Mouse (Mus musculus): ENCODE data around the gene Arfip1. TPM values are rescaled to one million over a fixed set of nuclear protein-coding genes. Genes with fewer than 3 reads are reported as not detected.
A peak's percentile ranks its signal among the peaks of the same experiment; 100 is the strongest.
"Not testable (repeated sequence)": the region's sequence is repeated elsewhere in the genome, so short reads cannot be mapped to it uniquely, and the experiment has no call there.

The Arfip1 gene
- total RNA-seq, 2 experiments from 2014 or later, result 9.8 to 11.6 TPM

DNA sequence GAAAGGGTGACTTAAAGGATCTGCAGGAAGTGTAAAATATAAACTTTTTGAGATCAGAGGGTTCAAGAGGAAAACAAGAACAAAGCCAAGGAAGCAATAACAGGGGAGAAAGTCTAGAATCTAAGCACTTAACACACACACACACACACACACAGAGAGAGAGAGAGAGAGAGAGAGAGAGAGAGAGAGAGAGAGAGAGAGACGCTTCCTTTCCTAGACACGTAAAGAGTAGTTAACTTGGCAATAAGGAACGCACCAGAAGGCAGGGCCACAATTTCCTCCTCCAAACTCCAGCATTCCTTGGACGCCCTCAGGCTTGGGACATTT is 766 bp downstream of the Arfip1 start:
- no peak for DNase-seq (ENCODE audit: low spot score)

DNA sequence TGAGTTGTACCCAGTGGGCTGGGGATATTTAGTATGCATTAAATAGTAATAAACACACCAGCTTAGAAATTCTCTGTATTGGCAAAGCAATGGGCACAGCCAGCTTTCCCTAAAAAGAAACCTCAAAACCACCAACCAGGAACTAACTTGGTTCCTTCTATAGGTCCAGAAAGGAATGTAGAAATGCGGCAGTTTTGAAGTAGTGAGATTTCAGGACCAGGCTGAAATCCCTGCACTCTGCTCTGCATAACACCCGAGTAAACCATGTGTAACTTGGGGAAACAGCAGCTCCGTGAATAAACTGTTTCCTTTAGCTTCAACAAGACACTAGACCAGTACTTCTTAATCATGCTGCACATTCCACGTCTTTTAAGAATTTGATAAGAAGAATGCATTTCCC is 1.7 kb downstream of the Arfip1 start:
- no peak for DNase-seq (ENCODE audit: low spot score)

DNA sequence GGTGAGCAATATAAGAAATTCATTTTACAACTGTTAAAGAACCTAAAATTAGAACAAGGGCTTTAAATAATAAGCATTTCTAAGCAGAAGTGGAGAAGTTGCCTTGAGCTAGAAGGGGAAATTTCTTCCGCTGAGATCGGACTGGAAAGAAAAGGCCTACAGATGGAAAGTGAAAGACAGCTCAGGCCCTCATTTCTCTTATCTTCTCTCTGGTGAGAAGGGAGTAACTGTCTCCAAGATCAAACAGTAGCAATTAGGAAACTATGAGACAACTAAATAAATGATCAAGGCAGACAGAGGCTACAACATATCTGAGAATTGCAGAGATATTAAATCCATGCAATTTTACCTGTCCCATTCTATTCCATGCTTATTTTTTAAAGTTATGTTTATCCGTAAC is 11.9 kb downstream of the Arfip1 start:
- DNase-seq (ENCODE audit: low spot score), result no peak

DNA sequence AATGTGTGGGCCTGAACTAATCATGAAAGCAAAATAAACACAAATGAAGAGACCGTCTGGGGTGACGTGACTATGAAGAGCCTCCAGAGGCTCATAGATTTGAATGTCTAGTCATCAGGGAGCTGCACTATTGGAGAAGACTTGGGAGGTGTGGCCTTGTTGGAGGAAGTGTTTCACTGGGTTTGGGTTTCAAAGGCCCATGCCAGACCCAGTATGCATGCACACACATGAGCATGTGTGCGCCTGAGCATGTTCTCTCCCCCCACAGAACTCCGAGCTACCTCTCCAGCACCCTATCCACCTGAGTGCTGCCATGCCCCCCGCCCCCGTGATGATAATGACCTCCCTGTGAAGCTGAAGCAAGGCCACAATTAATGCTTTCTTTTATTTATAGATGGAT is 12.8 kb downstream of the Arfip1 start:
- DNase-seq (ENCODE audit: low spot score), result no peak

GRCm38 (mm10) chr3:84568540-84568939 is 13.9 kb downstream of the Arfip1 start:
- DNase-seq (ENCODE audit: low spot score), result no peak

DNA sequence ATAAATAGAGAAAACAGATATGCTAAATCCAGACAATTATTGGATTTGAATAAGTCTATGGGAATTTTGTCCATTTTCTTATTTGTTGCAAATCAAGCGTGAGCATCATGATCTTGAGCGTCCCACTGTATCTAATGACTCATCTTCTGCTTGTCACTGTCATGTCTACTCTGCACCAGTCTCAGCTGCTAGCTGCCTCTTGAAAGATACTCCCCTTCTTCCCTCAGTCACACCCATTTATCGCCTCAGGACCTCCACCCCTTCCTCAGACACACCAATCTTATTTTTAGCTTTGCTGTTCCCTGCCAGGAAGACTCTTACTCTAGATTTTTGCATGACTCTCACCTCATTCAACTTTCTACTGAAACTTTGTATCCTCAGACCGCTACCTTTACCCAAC is 19.0 kb downstream of the Arfip1 start:
- no peak for DNase-seq (ENCODE audit: low spot score)

DNA sequence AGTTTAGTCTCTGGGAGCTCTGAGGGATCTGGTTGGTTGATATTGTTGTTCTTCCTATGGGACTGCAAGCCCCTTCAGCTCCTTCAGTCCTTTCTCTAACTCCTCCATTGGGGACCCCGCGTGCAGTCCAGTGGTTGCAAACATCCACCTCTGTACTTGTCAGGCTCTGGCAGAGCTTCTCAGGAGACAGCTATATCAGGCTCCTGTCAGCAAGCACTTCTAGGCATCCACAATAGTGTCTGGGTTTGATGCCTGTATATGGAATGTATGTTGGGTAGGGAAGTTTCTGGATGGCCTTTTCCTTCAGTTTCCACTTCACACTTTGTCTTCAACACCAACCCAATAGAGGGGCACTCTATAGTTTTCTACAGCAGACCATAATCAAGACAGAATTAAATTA is 19.5 kb downstream of the Arfip1 start:
- DNase-seq (ENCODE audit: low spot score), result not testable (repeated sequence)

DNA sequence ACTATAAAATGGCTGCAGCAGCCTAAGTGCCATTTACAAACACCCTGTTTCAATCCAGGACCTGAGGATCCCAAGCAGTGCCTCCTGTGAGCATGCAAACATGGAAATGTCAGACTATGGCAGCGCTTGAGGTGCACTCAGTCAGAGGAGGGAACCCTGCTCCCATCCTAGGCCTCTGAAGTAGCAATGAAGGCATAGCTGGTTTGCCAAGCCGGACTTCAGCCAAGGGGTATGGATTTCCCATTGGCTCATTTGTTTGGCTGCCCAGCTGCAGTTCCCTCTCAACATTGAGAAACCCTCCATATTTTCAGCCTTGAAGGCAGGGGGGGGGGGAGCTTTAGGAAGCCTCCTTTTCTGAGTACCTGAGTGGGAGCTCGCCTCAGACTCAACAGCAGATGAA is 24.1 kb downstream of the Arfip1 start:
- DNase-seq (ENCODE audit: low spot score), result peak; percentile 48

DNA sequence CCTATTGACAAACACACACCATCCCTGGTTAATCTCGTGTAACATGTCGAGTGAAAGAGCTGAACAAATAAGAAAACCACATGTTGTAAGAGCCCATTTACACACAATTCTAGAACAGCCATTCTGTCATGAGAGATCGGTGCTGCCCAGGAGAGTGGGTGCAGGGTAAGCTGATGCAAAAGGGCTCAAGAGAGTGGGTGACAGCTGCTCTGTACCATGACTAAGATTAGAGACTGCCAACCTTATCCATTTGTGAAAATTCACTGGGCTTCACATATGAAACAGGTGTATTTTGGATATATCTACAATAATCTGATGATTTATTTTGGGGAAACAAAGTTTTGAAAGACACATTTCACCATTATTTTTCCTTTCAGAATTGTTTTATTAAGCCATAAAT is 26.6 kb downstream of the Arfip1 start:
- DNase-seq (ENCODE audit: low spot score), result no peak

DNA sequence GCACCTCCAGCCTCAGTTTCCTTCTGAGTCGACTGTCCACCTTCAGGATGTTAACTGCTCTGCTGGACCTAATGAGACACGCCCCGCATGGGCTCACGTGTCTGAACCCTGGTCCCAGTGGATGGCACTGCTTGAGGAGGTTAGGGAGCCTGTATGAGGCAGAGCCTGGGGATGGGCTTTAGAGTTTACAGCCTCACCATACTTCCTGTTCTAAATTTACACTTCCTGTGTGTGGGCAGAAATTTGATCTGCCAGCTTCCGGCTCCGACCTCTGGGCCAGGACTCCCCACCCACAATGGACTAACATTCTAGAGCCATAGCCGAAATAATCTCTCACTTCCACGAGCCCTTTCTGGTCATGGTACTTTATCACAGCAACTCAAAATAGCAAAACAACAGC is 35.2 kb downstream of the Arfip1 start:
- DNase-seq (ENCODE audit: low spot score), result no peak

DNA sequence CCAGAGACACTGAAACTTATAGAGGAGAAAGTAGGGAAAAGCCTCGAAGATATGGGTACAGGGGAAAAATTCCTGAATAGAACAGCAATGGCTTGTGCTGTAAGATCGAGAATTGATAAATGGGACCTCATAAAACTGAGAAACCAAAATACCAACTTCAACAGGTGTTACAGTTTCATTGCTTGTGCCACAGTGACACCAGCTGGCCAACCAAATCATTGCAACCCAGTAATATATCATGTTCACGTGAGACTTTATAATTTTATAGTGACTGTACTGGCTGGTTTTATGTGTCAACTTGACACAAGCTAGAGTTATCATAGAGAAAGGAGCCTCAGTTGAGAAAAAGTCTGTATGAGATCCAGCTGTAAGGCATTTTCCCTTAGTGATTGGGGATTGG is 40.0 kb downstream of the Arfip1 start:
- DNase-seq (ENCODE audit: low spot score), result peak; percentile 46

DNA sequence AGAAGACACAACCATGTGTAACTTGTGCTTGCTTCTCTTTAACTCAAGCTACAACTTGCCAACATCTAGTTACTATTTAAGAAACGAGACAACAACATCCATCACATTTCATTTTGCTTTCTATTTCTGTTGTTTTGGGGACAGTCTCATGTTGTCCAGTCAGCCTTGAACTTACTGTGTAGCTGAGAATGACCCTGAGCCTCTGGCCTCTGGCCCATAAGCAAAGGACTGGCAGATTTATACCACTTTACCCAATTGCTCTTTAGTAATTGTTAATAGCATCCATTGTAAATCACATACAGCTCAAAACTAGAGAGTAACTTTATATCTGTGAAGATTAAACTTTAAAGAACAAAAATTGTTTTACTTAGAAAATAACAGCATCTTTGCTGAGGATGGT is 40.5 kb downstream of the Arfip1 start:
- DNase-seq (ENCODE audit: low spot score), result no peak

DNA sequence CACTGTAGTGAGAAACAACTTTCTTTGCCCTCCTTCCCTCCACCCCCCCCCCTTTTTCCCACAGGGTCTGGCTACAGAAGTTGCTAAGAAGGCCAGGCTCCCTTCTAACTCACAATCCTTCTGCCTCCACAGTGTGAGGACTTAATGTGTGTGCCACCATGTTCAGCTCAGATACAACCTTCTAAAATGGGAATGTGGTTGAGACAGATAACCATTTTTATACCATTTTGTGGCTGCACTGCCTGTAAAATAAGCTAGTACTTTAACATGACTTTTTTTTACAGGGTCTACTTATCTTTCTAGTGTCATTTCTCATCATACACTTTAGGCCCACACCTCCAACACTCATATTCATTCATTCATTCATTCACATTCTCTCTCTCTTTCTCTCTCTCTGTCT is 41.8 kb downstream of the Arfip1 start:
- DNase-seq (ENCODE audit: low spot score), result no peak

DNA sequence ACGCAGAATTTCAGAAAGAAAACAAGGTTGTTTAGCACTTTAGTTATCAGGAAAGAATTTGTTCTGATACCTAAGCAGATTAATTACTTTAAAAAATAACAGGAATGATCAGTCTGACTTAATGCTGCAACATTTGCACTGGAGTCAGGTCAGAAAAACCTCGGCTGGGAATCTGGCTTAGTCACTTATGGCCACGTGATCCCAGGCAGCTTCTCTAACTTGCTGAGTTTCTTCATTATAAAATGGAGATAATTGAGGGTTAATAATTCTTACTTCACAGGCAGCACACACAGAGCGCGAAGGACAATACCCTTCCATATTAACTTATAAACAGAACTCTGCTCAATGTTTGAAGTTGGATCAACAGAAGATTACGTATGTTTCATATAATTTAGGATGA is 45.4 kb downstream of the Arfip1 start:
- DNase-seq (ENCODE audit: low spot score), result no peak

DNA sequence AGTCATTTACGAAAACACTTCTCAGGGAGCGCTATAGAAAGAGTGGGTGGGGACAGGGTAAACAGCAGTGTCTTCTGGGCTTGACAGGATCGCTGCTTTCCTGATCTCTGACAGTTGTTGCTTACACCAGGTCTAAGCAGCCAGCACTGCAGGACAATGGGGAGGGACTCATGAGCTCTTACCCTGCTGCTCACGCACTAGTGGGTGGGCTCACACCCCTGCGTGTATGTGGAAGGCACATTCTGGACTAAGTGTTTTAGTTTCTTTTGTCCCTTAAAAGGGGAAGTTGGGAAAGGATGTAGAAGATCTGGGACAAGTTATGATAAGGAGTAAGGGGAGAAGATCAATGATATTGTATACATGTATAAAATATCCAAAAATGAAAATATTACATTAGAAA is 49.2 kb downstream of the Arfip1 start:
- no peak for DNase-seq (ENCODE audit: low spot score)

DNA sequence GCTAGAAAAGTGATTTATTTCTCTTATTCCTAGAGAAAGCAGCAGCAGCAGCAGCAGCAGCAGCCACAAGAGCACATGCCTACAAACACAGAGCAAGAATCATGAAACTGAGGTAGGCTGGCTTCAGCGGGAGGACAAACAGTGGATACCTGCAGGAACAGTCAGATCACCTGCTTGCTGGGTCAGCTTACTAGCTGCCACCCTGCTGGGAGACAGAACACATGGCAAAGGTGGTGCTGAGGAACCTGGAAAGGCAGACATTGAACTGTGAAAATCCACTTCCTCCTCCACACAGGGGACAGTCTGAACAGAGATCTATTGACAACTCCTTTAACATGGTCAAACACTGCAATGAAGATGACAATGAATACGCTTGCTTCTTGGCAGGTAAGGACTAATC is 53.4 kb downstream of the Arfip1 start:
- DNase-seq (ENCODE audit: low spot score), result no peak

DNA sequence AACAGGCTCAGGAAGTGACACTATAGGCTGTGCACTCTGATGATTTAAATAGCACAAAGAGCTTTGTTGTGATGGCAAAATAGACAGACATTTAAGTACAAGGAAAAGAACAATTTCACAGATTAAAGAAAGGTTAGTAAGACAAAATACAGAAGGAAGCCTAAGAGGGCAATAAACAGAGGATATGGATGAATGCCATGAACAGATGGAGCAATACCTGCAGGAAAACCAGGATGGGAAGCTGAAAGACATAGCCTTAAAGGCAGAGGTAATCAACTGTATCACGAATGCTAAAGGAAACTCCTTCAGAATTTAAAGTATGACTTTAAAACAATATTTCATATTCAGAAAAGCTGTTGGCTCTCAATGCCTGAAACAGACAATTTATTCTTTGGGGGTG is 57.5 kb downstream of the Arfip1 start:
- DNase-seq (ENCODE audit: low spot score), result no peak

DNA sequence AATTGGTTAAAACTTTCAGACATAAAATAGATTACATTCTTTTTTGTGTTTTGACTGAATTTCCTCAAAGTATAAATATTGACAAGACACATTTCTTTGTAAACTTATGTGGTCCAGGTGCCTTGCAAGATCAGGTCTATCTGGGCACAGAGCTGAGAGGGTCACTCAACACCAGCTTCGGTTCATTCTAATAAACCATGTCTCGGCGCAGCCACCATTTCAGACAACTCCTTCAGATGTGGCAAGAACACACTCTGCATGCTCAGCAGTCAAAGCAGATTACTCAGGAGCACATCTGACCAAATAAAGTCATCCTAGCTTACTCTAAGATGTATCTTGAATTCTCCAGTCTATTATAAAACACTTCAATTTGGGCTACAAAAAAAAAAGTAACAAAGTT is 66.3 kb downstream of the Arfip1 start:
- DNase-seq (ENCODE audit: low spot score), result no peak

DNA sequence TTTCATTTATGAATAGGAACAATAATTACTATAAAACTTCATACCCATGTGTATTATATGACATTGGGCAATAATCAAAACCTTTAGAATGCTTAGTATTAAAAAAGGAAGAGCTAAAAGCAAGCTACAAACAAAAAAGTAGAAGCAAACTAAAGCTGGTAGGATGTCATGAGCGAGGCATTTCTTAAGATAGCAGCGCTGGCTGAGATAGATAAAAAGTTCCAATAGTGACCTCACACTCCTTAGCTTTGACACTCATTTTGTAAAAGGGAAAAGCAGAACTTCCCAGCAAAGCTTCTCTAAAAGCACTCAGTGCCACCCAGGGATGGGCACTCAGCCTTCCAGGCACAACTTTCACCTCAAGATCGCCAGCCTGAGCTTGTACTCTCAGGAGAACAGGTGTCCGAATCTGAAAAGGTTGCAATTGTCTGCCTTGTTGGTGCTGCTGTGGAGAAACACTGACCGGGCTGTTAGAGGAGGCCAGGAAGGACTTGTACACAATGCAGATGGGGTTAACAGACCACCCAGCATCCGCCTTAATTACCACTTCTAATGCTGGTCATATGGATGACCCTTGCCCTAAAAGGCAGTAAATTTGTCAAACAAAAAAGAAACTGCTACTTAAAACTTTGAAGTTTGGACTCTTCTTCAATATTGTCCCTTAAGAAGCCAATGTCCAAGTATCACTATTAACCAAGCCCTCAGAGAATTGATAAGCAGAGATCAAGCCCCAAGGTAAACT is 69.5 kb downstream of the Arfip1 start:
- no peak for DNase-seq (ENCODE audit: low spot score)

DNA sequence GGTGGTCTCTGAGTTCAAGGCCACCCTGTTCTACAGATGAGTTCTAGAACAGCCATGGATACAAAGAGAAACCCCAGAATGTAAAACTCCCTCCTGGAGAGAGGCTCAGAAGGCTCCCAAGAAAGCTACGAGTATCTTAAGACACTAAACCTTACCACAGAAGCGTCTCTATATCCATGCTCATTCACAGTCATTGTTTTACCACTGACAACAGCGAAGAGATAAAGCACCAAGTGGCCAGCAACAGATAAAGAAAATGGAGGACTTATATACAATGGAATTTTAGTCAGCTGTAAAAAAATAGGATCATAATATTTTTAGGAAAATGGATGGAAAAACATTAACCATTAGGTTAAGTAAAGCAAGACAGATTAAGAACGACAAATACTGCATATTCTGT is 77.2 kb downstream of the Arfip1 start:
- no peak for DNase-seq (ENCODE audit: low spot score)

GRCm38 (mm10) chr3:84504291-84504690 is 78.1 kb downstream of the Arfip1 start:
- no peak for DNase-seq (ENCODE audit: low spot score)

- DNase-seq (ENCODE audit: low spot score), result no peak
These were observed 80.3 kb downstream of the Arfip1 start for GRCm38 (mm10) chr3:84502101-84502500.

GRCm38 (mm10) chr3:84500491-84500890 is 81.9 kb downstream of the Arfip1 start:
- DNase-seq (ENCODE audit: low spot score), result no peak

GRCm38 (mm10) chr3:84497718-84498117 is 84.7 kb downstream of the Arfip1 start:
- DNase-seq (ENCODE audit: low spot score), result no peak
